Mouse (Mus musculus) neural tube, embryonic 15.5 days (tissue): ENCODE measurements at regions not wholly inside any gene's neighbourhood (a gene's known extent, or its start where the extent isn't known, plus 50 kb on each side); places are given as distances from the start of the nearest gene placed in this dataset.

Experiments used
- ATAC-seq: fragments of 200-750 bp; cut with Nextera tagmentation; 2 replicates; pipeline ENCODE4 v1.8.0; 2017; ENCODE audit warnings: mild to moderate bottlenecking, moderate TSS enrichment, moderate library complexity; ENCODE audit not compliant: low FRiP score
- H3K27ac ChIP-seq: fragments of 300-500 bp; sonication (generic); replicated peaks from 2 replicates; pipeline ENCODE4 v1.5.1; 2015; ENCODE audit warnings: mild to moderate bottlenecking, inconsistent platforms
- H3K27me3 ChIP-seq: fragments of 300-500 bp; sonication (generic); replicated peaks from 2 replicates; pipeline ENCODE4 v1.6.1; 2015; ENCODE audit warnings: inconsistent platforms
- H3K36me3 ChIP-seq: fragments of 300-500 bp; sonication (generic); 2 replicates; pipeline ENCODE4 v1.6.1; 2015; ENCODE audit warnings: inconsistent platforms
- H3K4me1 ChIP-seq: fragments of 300-500 bp; sonication (generic); 2 replicates; pipeline ENCODE4 v1.6.1; 2015; ENCODE audit warnings: inconsistent platforms
- H3K4me2 ChIP-seq: fragments of 300-500 bp; sonication (generic); 2 replicates; pipeline ENCODE4 v1.6.1; 2015; ENCODE audit warnings: inconsistent platforms, mild to moderate bottlenecking, moderate library complexity
- H3K4me3 ChIP-seq: fragments of 300-500 bp; sonication (generic); replicated peaks from 2 replicates; pipeline ENCODE4 v1.5.1; 2015; ENCODE audit warnings: mild to moderate bottlenecking, inconsistent platforms
- H3K9ac ChIP-seq: fragments of 300-500 bp; sonication (generic); replicated peaks from 2 replicates; pipeline ENCODE4 v1.6.1; 2015; ENCODE audit warnings: mild to moderate bottlenecking, inconsistent platforms
- H3K9me3 ChIP-seq: fragments of 300-500 bp; sonication (generic); replicated peaks from 2 replicates; pipeline ENCODE4 v1.6.1; 2016; ENCODE audit warnings: inconsistent platforms
- whole genome bisulfite sequencing: fragments of 180-500 bp; shearing (Covaris S2); methylation state at CpG from one replicate; pipeline ENCODE4 v1.1.7; 2015; ENCODE audit warnings: mixed read lengths; 5-methylcytosine and 5-hydroxymethylcytosine counted together

- no peak overlapping the region for H3K9ac ChIP-seq
- no peaks in the 10 kb centered on the region for H3K27me3 ChIP-seq
- no peaks in the 10 kb centered on the region for H3K9me3 ChIP-seq
- H3K4me1 ChIP-seq: 0 out of 2 replicates have a peak, but pooled peaks cover 6% of the 10 kb centered on the region
- H3K27ac ChIP-seq: no peak overlapping the region; the same call in 1 of the 2 replicates
- H3K36me3 ChIP-seq: no peaks in the 10 kb centered on the region
- H3K4me2 ChIP-seq: no peak overlapping the region
- 50% methylated on average over 7 of the region's 7 CpGs for WGBS
- ATAC-seq: no peak
- no peak overlapping the region for H3K4me3 ChIP-seq
Measured at GRCm38 (mm10) chr13:43975801-43976200, 191.2 kb downstream of the Cd83 start.

GRCm38 (mm10) chr13:43976676-43977075 lies 192.1 kb downstream of the Cd83 start:
- Histone ChIP-seq H3K4me1 (0 out of 2 replicates have a peak, but pooled peaks cover 6% of the 10 kb centered on the region), H3K9ac (no peak overlapping the region), H3K27ac (no peak overlapping the region), H3K9me3 (no peaks in the 10 kb centered on the region), H3K4me3 (no peak overlapping the region), H3K27me3 (no peaks in the 10 kb centered on the region), H3K4me2 (no peak overlapping the region), H3K36me3 (no peaks in the 10 kb centered on the region)
- whole genome bisulfite sequencing: 28% methylated on average over 7 of the region's 7 CpGs
- no peak for ATAC-seq

- no peaks in the 10 kb centered on the region for H3K36me3 ChIP-seq
- ATAC-seq: no peak
Measured at GRCm38 (mm10) chr13:43987338-43987737, 202.8 kb downstream of the Cd83 start.

GRCm38 (mm10) chr13:43988421-43988820 lies 203.8 kb downstream of the Cd83 start:
- Histone ChIP-seq H3K9ac (no peak overlapping the region), H3K4me1 (peaks cover 22% of the 10 kb centered on the region), H3K9me3 (no peaks in the 10 kb centered on the region), H3K27me3 (no peaks in the 10 kb centered on the region), H3K36me3 (no peaks in the 10 kb centered on the region), H3K27ac (no peak overlapping the region), H3K4me3 (no peak overlapping the region), H3K4me2 (no peak overlapping the region)
- WGBS: 91% methylated on average over 4 of the region's 4 CpGs
- ATAC-seq: no peak

More at GRCm38 (mm10) chr13:43987338-43987737, 202.8 kb downstream of the Cd83 start:
- Histone ChIP-seq H3K27me3 (no peaks in the 10 kb centered on the region), H3K9me3 (no peaks in the 10 kb centered on the region), H3K4me2 (no peak overlapping the region), H3K4me1 (peaks cover 22% of the 10 kb centered on the region), H3K4me3 (no peak overlapping the region), H3K9ac (no peak overlapping the region), H3K27ac (no peak overlapping the region)
- WGBS: 18% methylated on average over 6 of the region's 6 CpGs

GRCm38 (mm10) chr13:43990281-43991101 lies 205.9 kb downstream of the Cd83 start:
- Histone ChIP-seq H3K27ac (no peak overlapping the region), H3K9me3 (no peaks in the 10 kb centered on the region), H3K36me3 (no peaks in the 10 kb centered on the region), H3K4me3 (no peak overlapping the region), H3K9ac (no peak overlapping the region), H3K27me3 (no peaks in the 10 kb centered on the region), H3K4me1 (peaks cover 22% of the 10 kb centered on the region), H3K4me2 (no peak overlapping the region)
- WGBS: 30% methylated on average over 16 of the region's 16 CpGs
- ATAC-seq: no peak; the same call in 1 of the 2 replicates

GRCm38 (mm10) chr13:43991774-43992173 lies 207.2 kb downstream of the Cd83 start:
- Histone ChIP-seq H3K9me3 (no peaks in the 10 kb centered on the region), H3K4me1 (peaks cover 22% of the 10 kb centered on the region), H3K9ac (no peak overlapping the region), H3K27ac (no peak overlapping the region), H3K36me3 (no peaks in the 10 kb centered on the region), H3K4me2 (no peak overlapping the region), H3K27me3 (no peaks in the 10 kb centered on the region), H3K4me3 (no peak overlapping the region)
- 22% methylated on average over 5 of the region's 5 CpGs for WGBS
- no peak for ATAC-seq

- H3K4me3 ChIP-seq: no peak overlapping the region
- no peak overlapping the region for H3K4me2 ChIP-seq
- no peak for ATAC-seq
- H3K9ac ChIP-seq: no peak overlapping the region
- H3K36me3 ChIP-seq: no peaks in the 10 kb centered on the region
- no peaks in the 10 kb centered on the region for H3K9me3 ChIP-seq
- no peaks in the 10 kb centered on the region for H3K27me3 ChIP-seq
- peaks cover 18% of the 10 kb centered on the region for H3K4me1 ChIP-seq
- H3K27ac ChIP-seq: no peak overlapping the region
Measured at GRCm38 (mm10) chr13:43992968-43993367, 208.4 kb downstream of the Cd83 start.

GRCm38 (mm10) chr13:43994361-43994760 lies 209.8 kb downstream of the Cd83 start:
- H3K4me2 ChIP-seq: no peak overlapping the region
- no peaks in the 10 kb centered on the region for H3K27me3 ChIP-seq
- H3K27ac ChIP-seq: no peak overlapping the region
- 50% methylated on average over 4 of the region's 4 CpGs for WGBS
- no peaks in the 10 kb centered on the region for H3K36me3 ChIP-seq
- H3K9ac ChIP-seq: no peak overlapping the region
- peaks cover 18% of the 10 kb centered on the region for H3K4me1 ChIP-seq
- ATAC-seq: no peak
- no peak overlapping the region for H3K4me3 ChIP-seq
- H3K9me3 ChIP-seq: no peaks in the 10 kb centered on the region

GRCm38 (mm10) chr13:43995623-43996022 lies 211.0 kb downstream of the Cd83 start:
- Histone ChIP-seq H3K9ac (no peak overlapping the region), H3K4me3 (no peak overlapping the region), H3K4me2 (no peak overlapping the region), H3K27me3 (no peaks in the 10 kb centered on the region), H3K36me3 (no peaks in the 10 kb centered on the region), H3K9me3 (no peaks in the 10 kb centered on the region), H3K27ac (no peak overlapping the region), H3K4me1 (peaks cover 14% of the 10 kb centered on the region)
- 33% methylated on average over 3 of the region's 3 CpGs for WGBS
- ATAC-seq: no peak

GRCm38 (mm10) chr13:44001861-44002545 lies 217.4 kb downstream of the Cd83 start:
- H3K4me2 ChIP-seq: no peak overlapping the region
- no peak overlapping the region for H3K9ac ChIP-seq
- WGBS: 55% methylated on average over 12 of the region's 12 CpGs
- no peak overlapping the region for H3K27ac ChIP-seq
- no peaks in the 10 kb centered on the region for H3K27me3 ChIP-seq
- no peak overlapping the region for H3K4me3 ChIP-seq
- no peaks in the 10 kb centered on the region for H3K9me3 ChIP-seq
- ATAC-seq: no peak
- H3K36me3 ChIP-seq: no peaks in the 10 kb centered on the region
- H3K4me1 ChIP-seq: peaks cover 9% of the 10 kb centered on the region

- ATAC-seq: no peak
- Histone ChIP-seq H3K36me3 (no peaks in the 10 kb centered on the region), H3K27me3 (0 out of 2 replicates have a peak, but pooled peaks cover 2% of the 10 kb centered on the region), H3K27ac (no peak overlapping the region), H3K9ac (no peak overlapping the region), H3K4me1 (no peaks in the 10 kb centered on the region), H3K4me3 (no peak overlapping the region), H3K4me2 (no peak overlapping the region), H3K9me3 (no peaks in the 10 kb centered on the region)
- WGBS: 91% methylated on average over 2 of the region's 2 CpGs
Measured at GRCm38 (mm10) chr13:44012868-44013267, 228.3 kb downstream of the Cd83 start.
